Mouse (Mus musculus): ENCODE results near the gene N4bp2.
"Not testable (repeated sequence)": the region's sequence is repeated elsewhere in the genome, so short reads cannot be mapped to it uniquely, and the experiment has no call there.

Gene N4bp2

DNA sequence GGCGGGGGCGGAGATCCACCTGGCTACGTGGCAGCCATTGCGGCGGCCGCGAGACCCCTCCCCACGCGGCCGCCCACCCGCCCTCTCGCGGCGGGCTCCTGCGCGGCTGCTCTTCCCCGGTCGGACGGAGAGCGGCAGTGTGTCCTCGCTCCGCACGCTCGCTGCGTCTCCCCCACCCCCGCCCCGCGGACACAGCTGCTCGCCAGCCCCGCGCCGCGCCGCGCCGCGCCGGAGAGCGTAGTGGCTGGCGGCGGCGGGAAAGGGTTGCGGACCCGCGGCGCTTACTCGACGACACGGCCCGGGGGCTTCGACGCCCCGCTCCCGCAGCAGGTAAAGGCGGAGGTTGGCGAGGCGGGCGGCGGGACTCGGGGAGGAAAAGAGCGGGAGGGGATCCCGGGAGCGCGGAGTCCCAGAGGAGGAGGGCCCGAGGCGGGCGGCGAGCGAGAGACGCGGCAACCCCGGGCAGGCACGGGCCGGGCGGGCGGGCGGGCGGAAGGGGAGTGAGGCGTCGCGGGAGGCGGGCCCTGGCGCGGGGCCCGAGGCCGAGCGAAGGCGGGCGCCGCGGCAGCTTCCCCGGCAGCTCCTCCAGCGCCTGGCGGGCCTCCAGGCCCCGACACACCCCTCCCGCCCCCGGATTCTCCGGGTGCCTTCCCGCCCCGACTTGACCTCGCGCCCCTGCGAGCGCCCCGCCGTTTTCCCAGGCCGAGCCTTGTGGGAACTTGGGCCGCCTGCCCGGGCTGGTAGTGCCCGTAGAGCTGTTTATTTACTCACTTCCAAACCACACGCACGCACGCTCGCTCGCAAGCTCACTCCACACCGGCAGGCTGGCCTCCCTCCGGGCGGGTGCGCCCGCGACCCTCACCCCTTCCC is 830 bp downstream of the N4bp2 start:
- in situ Hi-C loops (cut with MboI, MseI): no loop called here

DNA sequence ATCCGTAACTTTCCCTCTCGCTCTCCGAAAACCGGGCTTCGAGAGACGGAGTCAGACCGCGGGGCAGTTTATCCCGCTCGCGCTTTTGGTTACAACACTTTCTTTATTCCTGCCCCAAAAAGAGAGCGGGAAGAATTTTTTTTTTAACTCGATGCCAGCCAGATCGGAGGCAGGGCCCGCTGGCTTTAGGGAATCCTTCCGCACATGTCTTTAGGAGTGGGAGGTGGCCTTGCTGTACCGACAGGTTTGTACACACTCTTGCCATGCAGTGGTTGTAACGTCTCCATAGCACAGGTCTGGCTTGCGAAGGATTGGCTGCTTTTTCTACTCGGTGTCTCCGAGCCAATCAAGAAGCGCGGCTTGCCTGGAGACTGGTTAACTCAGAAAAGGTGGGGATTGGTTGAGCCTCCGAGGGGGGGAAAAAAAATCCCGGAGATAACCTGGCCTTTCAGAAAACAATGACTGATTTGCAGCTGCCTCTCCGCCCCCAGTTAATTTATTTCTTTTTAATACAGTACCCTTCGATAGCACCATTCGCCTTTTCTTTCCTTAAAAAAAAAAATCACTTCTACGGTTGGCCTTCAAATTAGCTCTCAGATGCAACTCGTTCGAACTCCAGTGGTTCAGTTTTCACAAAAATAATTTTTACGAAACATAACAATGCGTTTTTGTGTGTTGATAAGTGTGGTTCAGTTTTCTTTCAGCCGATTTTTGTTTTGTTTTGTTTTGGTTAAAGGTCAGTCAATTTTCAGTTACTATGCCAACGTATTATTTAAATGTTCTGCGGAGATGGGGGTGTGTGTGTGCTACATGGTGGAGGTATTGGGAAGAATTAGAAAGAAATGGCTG is 1.7 kb downstream of the N4bp2 start:
- in situ Hi-C loops (cut with MboI, MseI): no loop called here

DNA sequence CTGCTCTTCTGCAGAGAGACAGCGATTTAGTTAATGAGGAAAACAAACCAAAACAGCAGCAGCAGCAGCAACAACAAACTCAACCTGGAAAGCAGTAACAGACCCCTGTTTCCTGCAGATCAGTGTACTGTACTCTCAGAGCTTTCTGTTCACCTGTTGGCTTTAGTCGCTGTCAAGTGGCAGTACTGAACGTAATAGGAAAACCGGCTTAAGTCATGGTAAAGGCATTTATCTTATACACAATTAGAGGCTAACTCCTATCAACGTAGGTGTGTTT is 2.3 kb downstream of the N4bp2 start:
- in situ Hi-C loops (cut with MboI, MseI): no loop called here

DNA sequence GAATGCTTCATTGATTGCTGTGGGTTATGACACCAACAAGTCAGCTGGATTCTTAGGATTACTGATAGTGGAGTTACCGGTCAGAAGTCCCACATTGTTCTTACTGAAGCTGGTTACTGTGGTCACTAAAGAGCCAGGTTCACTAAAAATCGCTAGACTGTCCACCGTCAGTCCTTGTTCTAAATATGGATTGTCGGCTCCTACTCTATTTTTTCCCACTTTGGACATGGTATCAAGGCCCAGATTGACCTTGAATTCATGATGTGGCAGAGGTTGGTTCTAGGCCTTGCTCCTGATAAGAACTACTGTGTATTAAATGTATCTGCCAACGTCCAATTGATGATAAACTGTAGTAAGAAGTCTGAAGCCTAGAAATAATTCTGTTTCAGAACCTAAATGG is 4.7 kb downstream of the N4bp2 start:
- in situ Hi-C loops (cut with MboI, MseI): no loop called here

DNA sequence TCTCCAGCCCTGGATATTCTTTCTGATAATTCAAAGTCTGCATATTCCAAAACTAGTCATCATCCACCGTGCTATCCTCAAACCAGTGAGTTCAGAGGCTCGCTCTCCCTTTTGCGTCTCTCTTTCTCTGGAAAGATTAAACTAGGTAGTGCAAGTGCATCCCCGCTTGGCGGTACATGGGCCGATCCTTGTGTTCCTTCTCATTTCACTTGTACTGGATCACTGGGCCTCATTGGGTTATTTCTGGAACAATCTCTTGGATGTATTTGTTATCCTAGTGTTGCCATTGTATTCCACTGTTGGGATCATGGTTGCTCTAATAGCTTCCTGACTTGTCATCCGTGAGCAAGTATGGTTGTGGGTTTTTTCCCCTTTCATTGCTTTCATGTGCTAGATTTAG is 6.7 kb downstream of the N4bp2 start:
- in situ Hi-C loops (cut with MboI, MseI): no loop called here

DNA sequence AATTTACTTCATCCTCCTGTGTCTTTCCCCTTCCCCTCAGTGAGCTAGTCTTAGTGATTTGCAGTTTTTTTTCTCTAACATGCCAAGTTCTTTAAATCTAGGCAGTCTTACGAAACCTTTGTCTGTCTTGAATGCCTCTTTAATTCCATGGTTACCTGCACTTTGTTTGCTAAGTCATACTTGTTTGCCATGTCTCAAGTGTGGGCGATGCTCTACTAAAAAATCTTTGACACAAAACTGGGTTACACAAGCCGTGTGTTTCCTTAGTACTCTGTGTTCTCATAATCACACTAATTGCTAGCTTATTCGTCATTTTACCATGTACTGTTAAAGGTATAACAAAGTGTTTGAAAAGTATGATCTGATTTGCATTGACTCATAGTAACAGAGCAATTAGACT is 7.2 kb downstream of the N4bp2 start:
- in situ Hi-C loops (cut with MboI, MseI): no loop called here

DNA sequence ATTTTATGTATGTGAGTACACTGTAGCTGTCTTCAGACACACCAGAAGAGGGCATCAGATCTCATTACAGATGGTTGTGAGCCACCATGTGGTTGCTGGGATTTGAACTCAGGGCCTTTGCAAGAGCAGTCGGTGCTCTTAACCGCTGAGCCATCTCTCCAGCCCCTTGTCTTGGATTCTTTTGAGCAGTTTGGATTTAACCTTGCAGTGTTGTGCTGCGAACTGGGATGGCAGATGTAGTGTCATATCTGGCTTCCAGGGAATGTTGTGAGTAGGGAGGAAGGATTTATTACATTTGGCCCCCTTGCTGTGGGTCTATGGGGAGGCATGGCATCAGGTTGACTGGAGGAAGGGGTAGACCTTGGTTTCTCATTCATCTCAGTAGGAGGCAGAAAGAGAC is 10.6 kb downstream of the N4bp2 start:
- in situ Hi-C loops (cut with MboI, MseI): not testable (repeated sequence)

DNA sequence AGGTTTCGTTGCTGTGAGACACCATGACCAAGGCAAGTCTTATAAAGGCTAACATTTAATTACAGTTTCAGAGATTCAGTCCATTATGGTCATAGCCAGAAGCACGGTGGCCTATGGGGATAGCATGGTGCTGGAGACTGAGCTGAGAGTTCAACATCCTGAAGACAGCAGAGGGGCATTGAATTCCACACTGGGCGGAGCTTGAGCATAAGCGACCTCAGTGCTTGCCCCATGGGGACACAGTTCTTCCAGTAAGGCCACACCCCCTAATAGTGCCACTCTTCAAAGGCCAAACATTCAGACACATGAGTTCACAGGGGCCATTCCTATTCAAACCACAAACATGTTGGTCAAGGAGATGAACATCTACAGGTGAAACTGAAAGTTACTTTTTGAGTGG is 12.8 kb downstream of the N4bp2 start:
- in situ Hi-C loops (cut with MboI, MseI): no loop called here

DNA sequence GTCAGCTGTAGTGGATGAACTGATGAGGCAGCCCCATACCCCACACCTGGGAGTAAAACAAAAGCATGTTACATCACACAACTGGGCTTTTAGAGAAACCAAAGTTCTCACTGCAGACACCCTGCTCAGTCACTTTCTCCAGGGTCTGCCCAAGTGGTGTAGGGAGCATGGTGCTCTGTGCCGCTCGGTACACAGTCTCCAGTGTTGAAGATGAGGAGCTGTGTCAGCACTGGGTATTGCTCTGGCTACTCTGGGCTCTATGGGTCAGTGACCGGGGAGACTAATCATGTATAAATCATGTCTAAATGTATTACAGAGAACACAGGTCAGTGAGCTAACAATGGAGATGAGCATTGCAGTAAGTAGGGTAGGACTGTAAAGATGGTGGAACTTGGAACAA is 13.6 kb downstream of the N4bp2 start:
- in situ Hi-C loops (cut with MboI, MseI): no loop called here

DNA sequence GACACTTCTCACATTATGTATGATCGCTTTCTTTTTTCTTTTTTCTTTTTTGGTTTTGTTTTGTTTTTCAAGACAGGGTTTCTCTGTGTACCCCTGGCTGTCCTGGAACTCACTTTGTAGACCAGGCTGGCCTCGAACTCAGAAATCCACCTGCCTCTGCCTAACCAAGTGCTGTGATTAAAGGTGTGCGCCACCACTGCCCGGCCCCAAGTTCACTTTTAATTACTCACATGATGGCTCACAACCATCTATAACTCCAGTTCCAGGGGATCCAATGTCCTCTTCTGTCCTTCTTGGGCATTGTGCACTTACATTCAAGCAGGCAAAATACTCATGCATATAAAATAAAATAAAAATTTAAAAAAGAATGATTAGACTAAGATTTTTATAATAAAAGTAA is 15.7 kb downstream of the N4bp2 start:
- in situ Hi-C loops (cut with MboI, MseI): not testable (repeated sequence)

DNA sequence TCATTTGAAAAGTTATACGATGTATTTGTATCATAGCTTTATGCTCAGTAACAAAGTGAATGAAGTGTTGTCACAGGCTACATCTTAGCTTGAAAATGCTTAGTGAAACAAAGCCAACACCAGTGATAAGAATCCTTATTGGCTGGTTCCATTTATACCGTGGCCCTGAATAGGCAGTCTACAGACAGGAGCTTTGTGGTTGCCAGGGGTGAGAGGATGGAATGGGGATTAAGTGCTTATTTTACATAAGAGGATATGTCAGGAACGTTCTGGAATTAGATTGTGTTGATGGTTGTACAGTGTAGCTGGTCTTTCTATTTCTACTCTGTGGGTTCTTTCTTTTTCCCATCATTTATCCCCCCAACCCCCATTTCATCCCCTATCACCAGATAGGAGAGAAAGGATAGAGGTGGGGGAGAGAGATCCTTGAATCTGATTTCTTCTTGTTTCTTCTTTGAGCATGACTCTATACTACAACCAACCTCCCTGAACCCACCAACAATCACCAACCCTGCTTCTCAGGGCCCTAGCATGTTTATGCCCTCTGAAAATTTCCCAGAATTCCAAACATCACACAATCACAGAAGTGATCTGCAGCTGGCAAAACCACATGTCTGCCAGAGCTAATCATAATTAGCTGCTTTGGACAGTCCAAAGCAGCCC is 16.2 kb downstream of the N4bp2 start:
- in situ Hi-C loops (cut with MboI, MseI): no loop called here

DNA sequence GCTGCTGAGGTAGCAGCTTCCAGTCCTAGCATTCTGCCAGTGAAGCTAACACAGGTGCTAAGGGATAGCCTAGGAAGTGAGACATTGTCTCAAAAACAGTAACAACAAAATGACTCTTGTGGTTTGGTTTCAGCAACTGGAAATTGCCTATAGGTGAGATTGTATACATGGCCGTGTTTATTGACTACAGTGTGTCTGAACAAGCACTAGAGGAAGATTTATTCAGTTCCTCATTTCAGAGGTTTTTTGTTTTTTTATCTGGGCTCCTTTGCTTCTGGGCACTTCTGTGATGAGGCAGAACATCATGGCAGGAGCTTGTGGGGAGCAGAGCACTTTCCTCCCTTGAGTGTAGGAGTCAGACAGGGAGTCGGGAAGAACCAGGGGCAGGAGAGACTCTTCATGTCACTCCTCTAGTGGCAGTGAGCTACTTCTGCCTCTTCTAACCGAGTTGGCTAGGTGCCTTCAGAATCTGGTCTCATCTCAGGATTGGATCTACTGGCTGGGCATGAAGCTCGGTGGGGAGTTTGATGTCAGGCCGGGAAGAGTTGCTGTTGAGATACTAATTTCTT is 17.9 kb downstream of the N4bp2 start:
- in situ Hi-C loops (cut with MboI, MseI): no loop called here

DNA sequence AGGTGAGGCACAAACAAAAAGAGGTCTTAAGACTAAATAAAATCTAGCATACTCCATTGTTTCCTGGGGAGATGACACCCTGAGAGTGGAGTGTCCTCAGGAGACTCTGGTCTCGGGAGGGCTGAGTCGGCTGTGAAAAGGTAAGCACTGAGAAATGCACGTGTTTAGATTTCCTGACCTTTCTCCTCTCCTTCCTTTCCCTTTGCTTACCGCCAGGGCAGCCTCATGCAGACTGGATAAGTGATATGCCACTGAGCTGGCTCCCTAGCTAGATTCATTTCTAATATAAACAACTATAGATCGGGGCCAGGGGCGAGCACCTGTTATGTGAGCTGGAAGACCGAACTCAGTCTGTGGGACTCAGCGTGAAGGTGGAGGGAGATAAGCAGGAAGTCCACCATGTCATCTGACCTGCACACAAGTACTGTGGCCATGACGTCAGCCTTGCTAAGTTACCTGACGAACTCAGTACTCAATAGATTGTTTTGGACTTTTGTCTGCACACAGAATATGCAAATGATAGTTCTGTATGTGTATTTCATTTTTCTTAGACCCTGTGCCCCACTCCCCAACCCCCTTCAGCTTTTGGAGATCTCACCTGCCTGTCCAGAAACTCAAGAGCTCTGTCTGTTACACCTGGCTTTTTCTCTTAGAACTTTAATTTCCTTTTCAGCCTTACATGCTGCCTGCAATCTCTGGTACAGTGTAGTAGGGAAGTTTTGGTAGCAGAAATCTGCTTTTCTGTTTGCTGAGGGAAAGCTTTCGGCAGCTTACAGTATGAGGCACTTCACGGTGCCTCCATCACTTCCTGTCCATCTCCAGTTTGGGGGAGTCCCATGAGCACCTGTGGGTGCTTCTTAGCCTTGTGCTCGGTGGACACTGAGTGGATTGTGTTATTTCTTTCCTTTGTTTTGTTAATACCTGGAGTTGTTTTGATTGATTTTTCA is 18.7 kb downstream of the N4bp2 start:
- in situ Hi-C loops (cut with MboI, MseI): no loop called here

DNA sequence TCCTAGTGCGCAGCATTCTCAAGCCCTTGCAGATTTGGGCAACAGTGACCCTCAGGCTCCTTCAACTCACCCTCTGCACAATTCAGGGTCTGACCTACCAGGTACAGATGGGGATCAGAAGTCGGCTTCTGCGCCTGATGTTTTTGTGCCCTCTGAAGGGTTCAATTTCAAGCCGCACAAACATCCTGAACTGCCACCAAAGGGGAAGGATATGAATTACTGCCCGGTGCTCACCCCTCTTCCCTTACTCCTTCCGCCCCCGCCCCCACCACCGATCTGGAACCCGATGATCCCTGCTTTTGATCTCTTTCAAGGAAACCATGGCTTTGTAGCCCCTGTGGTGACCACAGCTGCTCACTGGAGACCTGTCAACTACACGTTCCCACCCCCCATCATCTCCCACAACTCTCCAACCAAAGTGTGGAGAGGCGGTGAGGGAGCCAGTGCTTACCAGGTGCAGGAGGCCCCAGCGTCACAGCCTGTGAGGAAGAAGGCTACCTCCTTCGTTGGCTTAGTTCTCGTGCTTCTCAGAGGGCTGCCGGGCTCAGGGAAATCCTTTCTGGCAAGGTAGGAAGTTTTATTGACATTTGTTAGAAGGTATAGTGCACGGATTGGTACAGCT is 27.4 kb downstream of the N4bp2 start:
- in situ Hi-C loops (cut with MboI, MseI): no loop called here

DNA sequence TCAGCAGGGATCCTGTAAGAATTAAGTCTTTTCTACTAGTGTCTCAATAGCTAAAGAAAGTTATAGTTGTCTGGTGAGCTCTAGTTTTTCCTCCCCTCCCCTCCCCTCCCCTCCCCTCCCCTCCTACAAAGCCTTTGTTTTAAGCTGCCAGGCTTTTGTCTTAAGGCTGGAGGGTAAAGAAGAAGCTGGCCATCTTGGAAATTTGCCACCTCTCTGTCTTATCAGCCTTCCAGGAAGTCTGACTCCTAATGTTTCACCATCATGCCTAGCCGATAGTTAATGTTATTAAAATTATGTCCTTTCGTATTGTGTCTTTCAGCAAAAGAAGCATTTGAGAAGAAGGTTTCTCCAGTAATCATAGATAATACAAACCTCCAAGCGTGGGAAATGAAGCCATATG is 30.9 kb downstream of the N4bp2 start:
- in situ Hi-C loops (cut with MboI, MseI): no loop called here

DNA sequence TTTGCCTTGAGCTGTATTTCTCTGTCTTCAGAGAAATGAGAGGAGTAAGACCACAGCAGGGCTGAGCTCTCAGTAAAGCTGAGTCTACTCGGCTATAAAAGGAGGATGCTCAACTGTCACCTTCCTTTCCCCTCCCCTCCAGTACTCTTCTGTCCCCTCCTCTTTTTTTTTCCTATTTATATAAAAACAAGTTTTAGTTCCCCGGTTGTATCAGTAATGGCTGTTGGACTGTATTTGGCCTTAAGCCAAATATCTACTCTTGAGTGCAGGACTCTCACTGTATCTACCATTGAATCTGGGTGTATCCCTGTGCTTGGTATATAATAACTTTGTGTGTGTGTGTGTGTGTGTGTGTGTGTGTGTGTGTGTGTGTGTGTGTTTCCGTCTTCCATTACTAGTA is 31.4 kb downstream of the N4bp2 start:
- in situ Hi-C loops (cut with MboI, MseI): no loop called here

DNA sequence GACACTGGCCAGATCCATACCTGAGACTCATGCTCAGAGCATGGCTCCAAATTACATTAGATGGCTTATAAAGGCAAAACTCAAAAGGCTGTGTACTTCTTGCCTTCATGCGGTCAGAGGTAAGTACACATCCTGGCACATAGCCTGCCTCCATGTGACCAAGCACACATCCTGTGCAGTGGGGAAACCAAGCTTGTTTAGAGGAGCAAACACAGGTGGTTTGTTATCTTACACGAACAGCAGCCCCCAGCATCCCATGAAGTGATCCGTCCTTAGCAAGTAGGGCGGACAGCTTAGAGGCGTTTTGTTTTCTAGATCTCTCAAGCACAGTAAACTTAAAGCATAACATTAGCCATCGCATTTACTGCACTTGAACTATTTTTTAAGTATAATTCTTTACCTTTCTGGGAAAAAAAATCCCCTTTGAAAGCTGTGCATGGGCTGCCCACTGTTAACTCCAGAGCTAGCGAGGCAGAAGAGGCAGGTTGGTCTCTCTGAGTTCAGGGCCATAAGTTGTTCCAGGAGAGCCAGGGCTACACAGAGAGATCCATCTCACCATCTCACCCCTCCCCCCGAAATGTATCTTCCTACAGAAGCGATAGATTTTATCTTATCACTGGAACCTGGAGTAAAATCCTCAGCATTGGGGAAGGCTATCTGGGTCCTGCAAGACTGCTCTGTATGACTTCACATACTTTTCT is 32.1 kb downstream of the N4bp2 start:
- in situ Hi-C loops (cut with MboI, MseI): no loop called here

DNA sequence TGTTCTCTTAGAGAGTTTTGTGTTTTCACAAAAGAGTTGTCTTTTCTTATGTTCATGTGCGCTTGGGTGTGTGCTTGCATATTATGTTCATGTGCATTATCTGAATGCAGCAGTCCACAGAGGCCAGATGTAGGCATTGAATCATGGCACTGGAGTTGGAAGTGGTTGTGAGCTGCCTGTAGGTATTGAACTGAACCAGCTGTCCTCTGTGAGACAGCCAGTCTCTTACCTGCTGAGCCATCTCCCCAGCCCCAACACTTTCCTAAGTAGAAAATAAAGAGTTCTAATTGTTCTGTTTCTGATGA is 32.6 kb downstream of the N4bp2 start:
- in situ Hi-C loops (cut with MboI, MseI): no loop called here

DNA sequence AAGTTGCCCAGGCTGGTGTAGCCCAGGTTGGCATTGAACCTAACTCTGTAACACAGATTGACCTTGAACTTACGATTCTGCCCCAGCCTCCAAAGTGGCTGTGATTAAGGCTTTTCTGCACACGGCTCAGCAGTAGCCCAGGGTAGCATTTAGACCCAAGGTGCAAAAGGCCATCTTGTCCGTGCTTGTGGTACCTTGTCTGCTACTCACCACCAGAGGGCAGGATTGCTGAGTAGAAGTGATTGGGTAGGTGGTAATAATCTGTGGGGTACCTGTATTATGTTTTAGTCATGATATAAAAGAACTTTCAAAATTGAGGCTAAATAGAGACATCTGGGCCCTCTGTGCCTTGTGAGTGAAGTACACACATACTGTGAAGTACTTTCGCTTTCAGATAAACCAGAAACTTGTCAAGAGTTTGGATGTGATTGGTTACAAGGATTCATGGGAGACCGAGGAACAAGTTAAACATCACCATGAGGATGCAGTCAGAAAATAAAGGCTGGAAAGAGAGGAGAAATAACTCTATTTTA is 60.3 kb downstream of the N4bp2 start:
- in situ Hi-C loops (cut with MboI, MseI): no loop called here

DNA sequence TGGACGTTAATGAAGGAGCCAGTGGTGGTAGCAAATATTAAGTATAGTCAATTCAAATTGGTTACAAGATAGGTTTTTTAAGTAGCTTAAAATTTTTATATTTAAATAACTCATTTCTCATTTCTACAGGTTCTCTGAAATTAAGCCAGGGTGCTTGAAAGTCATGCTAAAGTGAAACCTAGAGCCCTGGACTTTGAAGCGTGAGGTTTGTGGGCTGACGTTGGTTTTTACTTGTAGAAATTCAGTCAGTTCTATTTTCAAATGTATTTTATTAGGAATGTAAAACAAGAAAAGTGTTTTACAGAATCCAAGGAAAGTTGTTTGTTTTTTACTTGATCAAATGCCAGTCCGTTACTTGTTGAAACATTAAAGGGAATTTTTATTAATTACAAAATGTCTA is 63.2 kb downstream of the N4bp2 start:
- in situ Hi-C loops (cut with MboI, MseI): no loop called here

Data from T-helper 2 cell (primary cell).